Mouse (Mus musculus) spleen, postnatal 36 days (tissue): ENCODE data around the gene Mdc1.

ENCODE experiments used
- DNase-seq, 2 experiments: peaks; one replicate each; pipeline ENCODE4 v3.0.0; 2022; ENCODE audit warnings: low spot score in 2 of 2, mixed read lengths in 1 of 2

The Mdc1 gene

DNA sequence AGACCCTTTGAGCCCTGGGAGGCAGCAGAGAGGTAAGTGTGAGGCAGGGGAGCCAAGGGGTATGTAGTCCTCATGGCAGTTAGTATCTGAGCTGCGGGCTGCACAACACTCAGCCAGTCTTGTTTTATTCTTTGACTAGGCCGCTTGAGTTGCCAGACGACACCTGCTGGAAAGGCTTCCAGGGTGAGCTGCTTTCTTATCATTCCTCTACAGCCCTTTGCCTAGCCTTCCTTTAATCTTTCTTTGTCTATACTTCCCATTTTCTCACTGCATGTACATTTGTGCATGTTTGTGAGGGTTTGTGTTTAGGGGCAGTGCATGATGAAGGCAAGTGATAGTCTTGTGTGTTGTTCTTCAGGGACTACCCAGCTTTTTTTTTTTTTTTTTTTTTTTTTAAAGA, 9.7 kb downstream of the Mdc1 start:
- DNase-seq = no peak

DNA sequence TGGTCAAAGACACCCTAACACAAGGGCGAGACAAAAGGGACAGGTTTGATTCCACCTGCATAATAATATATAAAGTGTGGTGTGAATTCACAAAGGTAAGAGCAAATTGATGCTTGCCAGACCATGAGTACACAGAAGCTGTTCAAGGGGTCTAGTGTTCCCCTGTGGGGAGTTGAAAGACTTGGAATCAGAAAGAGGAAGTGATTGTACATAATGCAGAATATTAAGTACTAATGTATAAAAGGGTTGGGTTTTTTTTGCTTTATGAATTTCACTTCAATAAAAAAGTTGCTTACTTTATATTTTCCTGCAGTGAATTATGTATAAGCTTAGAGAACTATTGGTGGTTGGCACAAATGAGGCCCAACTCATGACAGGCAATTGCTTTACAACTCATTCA, 18.1 kb downstream of the Mdc1 start:
- no peak for DNase-seq

DNA sequence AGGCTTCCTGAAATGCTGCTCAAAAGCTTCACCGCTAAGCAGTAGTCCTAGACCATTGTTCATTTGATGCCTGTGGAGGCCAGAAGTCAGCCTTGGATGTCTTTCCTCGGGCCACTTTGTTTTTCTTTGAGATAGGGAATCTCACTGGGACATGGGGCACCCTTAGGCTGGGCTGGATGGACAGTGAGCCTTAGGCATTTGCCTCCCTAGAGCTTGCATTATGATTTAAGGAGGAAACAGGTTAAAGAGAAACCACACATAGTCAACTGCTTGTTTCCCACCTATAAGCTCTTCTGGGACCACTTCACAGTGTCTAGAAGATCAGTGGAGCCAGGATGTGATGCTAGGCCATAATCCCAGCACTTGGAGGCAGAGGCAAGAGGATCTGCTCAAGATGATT, 18.5 kb downstream of the Mdc1 start:
- DNase-seq = no peak

DNA sequence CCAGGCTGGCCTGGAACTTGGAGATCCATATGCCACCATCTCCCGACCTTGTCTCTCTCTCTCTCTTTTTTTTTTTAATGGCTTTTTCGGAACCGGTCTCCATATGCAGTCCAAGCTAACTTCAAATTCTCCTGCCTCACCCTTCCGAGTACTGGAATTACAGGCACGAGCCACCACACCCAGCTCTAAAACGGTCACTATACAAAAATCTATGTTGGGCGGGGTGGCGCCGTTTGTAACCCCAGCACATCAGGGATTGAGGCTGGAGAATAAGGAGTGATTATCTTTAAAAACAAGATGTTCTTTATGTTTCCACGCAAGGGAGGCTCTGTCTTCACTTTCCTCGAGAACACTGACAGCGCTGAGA, 19.5 kb downstream of the Mdc1 start:
- no peak for DNase-seq

DNA sequence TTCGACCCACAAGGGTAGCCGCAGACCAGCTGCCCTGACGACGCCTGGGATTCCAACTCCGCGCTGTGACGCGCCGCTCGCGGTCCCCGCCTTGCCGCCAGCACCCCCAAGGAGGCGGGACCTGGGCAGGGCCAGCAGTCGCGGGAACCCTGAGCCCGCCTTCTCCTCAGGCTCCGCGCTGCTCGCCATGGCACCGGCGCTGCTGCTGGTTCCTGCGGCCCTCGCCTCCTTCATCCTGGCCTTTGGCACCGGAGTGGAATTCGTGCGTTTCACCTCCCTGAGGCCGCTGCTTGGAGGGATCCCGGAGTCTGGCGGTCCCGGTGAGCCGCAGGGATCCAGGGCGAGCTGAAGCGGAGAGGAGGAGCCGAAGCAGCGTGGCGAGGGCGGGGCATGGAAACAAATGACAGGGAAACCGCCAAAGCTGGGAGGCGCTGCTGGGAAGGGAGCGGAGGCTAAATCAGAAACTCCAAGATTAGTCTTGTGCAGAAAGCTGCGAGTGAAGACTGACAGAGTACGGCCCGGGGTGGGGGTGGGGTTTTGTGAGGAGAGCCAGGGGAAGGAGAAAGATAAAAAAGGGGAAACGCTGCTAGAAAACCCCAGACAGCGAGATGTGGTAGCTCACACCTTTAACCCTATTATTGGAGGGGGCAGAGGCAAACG, 20.0 kb downstream of the Mdc1 start, which contains the start of gene Nrm:
Nrm (plus strand) TSS at position 121 of the 660 bp plus-strand sequence.
- DNase-seq = peak; percentile 86 to 87

DNA sequence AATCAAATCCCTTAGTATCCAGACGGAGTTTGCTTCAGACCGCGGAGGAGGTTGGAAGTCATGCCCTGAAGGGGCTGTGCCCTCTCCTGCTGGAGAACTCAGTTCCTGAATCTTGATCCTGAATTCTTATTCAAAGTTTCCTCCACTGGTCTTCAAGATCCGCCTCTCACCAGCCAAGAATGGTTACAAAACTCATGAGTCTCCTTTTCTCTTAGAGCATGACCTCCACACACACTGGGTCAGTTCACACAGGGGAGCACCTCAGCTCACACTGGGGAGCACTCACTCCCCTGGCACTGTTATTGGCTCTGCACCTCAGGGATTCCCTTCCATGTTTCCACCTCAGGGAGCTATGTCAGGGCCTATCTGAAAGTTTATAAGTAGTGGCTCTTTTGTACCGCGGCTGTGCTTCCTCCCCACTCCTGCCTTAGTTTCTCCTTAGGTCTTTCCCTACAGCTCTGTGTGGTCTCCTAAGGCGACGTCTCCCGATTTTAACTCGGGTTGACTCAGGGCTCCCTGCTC, 23.6 kb downstream of the Mdc1 start:
- no peak for DNase-seq

DNA sequence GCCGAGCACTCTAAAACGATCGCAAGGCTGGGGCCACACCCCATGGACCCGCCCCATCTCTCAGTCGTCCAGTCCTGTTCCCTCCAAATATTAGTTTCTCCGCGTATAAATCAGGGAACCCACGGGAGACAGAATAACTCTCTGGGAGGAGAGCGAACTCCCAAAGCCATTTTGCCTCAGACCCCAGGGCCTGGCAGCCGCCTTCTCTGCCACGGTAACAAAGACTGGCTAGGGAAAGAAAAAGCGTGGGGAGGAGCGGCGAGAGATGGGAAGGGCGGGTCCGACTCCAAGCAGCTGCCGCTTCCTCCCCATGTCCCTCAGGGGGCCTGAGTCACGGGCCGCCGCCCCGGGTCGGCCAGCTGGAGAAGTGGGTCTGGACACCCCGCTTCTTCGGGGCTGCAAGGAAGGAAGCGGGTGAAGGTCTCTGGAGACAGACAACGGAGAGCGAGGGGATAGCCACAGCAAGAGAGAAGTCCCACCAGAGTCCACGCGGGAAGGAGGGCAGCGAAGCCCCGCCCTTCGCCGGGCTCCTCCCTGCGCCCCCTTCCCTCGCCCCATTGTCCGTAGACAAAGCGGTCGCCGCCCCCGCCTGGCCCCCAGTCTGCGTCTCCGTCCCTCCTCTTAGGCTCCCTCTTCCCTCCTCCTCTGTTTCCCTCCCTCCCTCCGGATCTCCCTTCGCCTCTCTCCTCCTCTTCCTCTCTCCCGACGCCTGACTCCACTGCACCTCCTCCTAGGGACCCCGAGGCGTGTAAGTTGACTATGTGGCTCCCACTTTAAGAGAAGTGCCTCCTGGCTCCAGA, 24.4 kb downstream of the Mdc1 start, which contains the start of gene Ppp1r18:
Ppp1r18 (plus strand) TSS at position 113 of the 800 bp plus-strand sequence.
- DNase-seq = peak; percentile 80 to 83

DNA sequence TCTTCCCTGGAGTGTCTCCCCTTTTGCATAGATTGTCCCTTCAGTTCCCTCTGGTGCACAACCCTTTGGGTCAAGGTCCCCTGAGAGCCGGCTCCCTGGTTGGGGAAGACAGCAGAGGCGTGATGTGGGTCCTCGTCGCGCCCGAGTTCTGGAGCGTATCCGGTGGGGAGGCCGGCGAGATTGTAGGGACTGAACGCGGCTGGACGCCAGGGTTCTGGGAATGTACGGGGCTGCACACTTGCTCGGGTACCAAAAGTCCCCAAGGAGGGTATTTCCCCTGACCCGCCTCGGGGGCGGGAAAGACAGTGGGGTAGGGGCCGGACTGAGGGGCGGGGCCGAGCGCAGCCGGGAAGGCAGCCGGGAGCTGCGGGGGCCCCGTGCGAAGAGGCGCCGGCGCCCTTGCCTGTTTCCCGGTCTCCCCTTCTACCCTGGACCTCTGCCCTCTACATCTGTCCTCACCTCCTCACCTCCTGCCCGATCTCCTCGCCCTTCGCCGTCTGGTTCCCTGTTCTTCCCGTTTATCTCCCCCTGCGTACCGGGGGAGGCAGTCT, 25.0 kb downstream of the Mdc1 start:
- peak; percentile 81 to 84 for DNase-seq

DNA sequence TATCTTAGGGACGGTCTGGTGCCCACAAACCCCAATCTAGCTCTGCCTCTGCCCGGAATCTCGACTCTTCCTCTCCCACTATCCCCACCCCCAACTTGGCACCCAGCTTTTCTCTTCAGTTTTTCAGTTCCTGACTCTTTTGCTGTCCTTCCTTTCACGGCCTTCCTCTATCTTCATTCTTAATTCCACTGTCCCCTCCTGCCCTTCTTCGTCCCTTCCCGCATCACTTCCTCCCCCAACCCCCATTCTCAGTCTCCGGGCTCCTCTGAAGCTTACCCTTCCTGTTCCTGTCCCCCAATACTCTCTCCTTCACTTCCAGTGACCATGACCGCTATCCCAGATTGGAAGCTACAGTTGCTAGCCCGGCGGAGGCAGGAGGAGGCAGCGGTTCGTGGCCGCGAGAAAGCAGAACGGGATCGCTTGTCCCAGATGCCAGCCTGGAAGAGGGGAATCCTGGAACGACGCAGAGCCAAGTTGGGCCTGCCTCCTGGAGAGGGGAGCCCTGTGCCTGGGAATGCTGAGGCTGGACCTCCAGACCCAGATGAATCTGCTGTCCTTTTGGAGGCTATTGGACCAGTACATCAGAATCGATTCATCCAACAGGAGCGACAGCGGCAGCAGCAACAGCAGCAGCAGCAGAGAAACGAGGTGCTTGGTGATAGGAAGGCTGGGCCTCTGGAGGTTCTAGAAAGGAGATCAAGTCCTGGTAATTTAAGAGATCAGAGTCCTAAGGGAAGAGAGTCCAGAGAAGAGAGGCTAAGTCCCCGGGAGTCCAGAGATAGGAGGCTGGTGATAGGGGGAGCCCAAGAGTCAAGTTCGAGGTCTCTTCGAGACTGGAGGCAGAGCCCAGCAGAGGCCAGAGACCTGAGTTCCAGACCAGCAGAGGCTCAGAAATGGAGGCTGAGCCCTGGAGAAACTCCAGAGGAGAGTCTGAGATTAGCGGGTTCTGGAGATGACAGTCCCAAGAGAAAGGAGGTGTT, 25.9 kb downstream of the Mdc1 start:
- peak; percentile 81 for DNase-seq

DNA sequence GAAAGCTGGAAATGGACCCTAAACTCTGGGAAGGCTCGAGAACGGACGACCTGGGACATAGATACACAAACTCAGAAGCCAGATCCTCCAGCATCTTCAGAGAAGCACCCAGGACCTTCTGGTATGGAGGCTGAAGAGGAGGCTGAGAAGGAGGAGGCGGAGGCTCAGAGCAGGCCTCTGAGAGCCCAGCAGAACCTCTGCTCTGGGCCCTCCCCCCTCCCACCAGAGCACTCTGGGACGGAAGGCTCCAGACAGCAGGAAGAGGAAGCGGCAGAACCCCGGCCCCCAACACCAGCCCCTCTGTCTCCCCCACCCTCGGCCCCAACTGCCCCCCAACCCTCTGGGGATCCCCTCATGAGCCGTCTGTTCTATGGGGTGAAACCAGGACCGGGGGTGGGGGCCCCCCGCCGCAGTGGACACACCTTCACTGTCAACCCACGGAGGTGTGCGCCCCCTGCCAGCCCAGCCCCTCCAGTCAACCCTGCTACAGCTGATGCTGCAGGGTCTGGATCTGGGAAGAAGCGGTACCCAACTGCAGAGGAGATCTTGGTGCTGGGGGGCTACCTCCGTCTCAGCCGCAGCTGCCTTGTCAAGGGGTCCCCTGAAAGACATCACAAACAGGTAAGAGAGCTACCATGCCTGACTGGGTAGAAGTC, 27.0 kb downstream of the Mdc1 start:
- peak; percentile 80 for DNase-seq

DNA sequence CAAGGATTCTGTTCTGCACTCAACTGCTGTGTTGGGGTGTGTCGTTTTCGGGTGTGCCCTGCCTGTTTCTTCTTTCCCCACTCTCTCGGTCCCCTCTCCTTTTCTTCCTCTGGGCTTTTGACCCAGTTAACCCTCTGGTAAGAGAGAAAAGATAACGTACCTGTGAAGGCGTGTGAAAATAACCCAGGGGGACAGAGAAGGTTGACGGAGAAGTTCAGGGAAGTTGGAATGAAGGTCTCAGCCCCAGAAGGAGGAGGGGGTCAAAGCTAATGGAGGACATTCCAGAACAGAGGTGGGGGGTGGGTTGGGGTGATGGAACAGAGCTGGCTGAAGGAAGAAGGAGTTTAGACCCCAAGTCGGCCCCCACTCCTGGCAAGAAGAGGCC, 27.6 kb downstream of the Mdc1 start:
- DNase-seq = no peak

DNA sequence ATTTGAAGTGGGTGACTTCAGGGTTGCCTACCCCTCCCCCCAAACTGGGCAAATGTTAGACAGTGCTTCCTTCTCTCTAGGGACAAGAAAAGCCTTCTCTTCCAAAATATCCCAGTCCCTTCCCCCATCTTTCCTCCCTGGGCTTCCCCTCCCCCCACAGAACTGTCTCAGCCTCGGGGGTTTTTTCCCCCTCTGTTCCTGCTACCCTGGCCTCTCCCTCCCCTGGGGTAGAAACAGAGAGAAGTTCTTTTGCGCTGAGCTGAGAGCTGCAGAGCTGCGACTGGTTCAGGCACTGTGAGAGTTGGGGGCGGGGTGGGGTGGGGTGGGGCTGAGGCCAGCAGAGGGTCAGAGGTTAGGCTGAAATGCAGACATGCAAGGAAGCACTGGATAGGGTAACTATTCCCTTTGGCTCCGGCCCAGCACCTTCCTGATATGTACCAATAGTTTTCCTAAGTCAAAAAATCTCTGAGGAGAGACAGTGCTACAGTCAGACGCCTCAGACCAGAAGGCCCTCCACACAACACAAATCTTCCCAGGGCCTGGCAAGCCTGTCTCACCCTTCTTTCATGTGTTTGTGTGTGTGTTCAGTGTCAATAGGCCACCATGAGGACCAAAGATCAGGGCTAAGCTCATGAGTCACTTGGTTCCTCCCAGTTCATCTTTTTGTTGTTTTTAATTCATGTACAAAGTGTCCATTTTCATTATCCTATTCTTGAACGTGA, 28.2 kb downstream of the Mdc1 start:
- DNase-seq = peak; percentile 53 to 63

DNA sequence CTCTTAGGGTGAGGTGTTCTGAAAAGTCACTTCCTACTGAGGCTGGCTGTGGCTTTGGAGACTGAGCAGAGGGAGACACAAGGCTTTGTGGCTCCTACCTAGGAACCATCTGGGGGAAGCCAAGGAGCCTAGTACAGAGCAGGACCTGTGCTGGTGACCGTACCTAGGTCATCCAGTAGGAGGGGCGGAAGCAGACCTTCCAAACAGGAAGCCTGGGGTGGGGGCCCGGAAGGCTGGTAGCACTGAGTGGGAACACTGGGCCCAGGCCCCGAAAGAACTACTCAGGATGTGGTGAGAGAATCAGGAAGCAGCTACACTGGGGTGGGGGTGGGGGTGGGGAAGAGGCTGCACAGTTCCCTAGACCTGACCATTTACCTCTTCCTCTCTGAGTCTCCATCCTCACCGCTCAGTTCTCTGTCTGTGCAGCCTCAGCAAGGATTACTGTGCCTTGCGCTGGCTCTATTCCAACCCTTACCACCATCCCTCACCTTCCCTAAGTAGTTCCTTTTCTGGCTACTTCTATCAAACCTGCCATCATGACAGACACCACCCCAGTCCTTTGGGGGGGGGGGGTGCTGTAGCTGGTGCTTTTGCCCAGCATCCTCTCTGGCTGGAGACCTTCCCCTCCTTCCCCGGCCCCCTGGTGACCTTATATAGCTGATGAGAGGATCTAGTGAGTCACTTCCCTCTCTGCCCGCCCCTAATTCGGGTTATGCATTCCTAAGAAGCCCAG, 29.0 kb downstream of the Mdc1 start:
- peak; percentile 88 to 91 for DNase-seq

DNA sequence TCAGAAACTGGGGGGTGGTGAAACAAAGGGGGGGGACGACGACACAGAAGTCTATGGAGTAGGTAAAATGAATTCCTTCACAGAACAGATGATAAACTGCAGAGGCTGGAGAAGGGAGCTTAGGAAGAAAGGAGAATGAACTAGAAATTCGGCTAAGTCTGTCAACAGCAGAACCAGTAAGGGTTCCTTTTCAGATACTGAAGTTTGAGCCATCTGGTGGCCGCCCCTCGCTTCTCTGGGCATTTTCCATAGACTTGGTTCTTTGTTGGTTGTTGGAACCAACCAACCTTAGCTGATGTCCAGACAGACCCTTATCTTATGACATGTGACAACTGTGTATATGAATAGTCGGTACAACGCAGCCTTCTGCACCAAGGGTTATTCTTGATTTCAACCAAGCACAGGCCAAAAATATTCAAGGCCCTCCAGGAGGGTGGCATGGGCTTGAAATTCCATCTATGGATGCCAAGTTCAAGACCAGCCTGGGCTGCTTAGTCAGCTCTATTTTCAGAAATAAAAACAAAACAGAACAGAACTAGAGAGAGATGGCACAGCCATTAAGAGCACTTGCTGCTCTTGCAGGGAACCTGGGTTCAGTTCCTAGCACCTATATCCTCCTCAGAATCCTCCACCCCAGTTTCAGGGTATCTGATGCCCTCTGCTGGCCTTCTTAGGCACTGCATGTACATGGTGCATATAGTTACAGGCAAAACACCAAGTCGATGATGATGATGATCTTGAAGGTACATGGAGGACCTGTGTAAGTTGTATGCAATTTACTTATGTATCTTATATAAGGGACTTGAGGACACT, 29.8 kb downstream of the Mdc1 start:
- DNase-seq = no peak

DNA sequence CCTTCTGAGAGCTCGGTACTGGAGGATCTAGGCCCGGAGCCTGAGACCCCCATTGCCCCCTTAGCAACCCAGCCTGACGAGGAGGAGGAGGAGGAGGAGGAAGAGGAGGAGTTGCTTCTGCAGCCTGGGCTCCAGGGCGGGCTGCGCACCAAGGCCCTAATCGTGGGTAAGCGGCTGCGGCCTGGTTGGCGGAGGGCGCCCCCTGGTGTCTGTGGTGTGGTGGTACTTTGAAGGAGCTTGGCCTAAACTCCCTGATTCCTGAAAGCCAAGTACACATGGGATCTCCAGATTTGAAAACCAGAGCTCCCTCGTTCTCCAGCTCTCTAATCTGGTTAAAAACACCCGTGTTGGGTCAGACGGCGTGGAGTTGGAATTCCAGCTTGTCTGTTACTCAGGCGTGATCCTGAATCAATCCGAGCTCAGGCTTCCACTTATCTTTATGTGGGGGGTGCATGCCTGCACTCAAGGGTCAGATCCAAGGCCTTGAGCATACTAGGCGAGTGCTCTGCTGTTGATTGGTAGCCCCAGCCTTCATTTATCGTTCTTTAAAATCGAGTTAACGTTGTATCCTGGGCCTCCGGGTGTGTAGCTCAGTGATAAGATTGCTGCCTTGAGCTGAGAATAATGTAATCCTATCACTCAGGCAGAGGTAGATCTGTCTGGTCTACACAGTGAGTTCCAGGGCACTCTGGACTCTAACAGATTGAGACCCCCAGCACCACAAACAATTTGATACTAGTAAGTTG, 32.6 kb downstream of the Mdc1 start:
- peak; percentile 80 to 83 for DNase-seq

DNA sequence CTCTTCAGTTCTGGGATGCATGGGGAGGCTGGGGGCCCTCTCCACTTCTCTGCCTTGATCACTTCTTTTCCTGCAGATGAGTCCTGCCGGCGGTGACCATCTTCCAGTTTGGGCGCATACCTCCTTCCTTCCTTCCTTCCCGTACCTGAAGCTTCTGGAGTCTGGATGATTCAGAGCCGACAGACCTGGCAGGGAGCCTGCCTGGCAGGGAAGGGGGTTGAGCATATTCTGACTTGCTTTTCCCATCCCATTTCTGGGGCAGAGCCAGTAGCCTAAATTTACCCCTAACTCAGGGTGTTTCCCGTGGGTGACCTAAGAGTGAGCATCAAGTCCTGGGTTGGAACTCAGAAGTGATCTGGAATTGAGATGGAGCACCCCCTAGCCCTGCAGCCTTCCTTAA, 33.4 kb downstream of the Mdc1 start:
- no peak for DNase-seq

DNA sequence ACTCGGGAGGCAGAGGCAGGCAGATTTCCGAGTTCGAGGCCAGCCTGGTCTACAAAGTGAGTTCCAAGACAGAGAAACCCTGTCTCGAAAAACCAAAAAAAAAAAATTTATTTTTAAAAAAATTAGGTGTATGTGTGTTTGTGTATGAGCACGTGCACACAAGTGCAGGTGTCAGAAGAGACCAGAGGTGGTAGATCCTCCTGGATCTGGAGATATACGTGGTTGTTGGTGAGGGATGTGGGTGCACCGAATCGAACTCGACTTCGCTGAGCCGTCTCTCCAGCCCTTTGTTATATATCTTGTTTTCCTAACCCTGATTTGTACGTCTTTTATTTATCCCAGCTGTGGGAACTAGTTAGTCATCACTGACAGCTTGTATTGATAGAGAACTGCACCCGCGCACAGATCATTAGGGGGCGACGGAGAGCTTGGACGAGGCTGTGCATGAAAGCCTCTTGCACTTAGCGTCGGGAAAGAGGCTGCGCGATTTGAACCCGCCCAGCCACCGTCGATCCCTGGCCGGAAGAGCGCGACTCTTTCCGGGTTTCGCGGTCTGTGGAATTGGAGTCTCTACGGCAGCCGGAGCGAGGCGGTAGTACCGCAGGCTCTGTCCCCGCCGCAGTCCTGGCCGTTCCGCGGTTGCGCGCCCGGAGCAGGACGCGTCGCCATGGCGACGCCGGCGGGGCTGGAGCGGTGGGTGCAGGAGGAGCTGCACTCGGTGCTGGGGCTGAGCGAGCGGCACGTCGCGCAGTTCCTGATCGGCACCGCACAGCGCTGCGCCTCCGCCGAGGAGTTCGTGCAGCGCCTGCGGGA, 38.1 kb downstream of the Mdc1 start, which contains the start of gene Dhx16:
Dhx16 (plus strand) TSS at position 575 of the 813 bp plus-strand sequence.
- peak; percentile 92 to 95 for DNase-seq
